Mouse (Mus musculus) hindbrain, embryonic 16.5 days (tissue): ENCODE results near the gene Mtus2. TPM values are rescaled to one million over a fixed set of nuclear protein-coding genes. Genes with fewer than 3 reads are reported as not detected.

ENCODE experiments used
- ATAC-seq: fragments of 200-750 bp; cut with Nextera tagmentation; 2 replicates; pipeline ENCODE4 v1.8.0; 2017; ENCODE audit warnings: moderate TSS enrichment, moderate library complexity
- H3K27ac ChIP-seq: fragments of 300-500 bp; sonication (generic); 2 replicates; pipeline ENCODE4 v1.5.1; 2014; ENCODE audit warnings: low read depth, mild to moderate bottlenecking, control low read depth, low read length, moderate library complexity
- H3K27me3 ChIP-seq: fragments of 300-500 bp; sonication (generic); replicated peaks from 2 replicates; pipeline ENCODE4 v1.6.1; 2014; ENCODE audit warnings: low read length; ENCODE audit not compliant: control insufficient read depth, insufficient read depth
- H3K36me3 ChIP-seq: fragments of 300-500 bp; sonication (generic); 2 replicates; pipeline ENCODE4 v1.6.1; 2014; ENCODE audit warnings: mild to moderate bottlenecking, low read length, moderate library complexity, mixed read lengths; ENCODE audit not compliant: control insufficient read depth, insufficient read depth
- H3K4me1 ChIP-seq: fragments of 300-500 bp; sonication (generic); 2 replicates; pipeline ENCODE4 v1.6.1; 2014; ENCODE audit warnings: low read depth, low read length; ENCODE audit not compliant: control insufficient read depth, insufficient read depth
- H3K4me2 ChIP-seq: fragments of 300-500 bp; sonication (generic); 2 replicates; pipeline ENCODE4 v1.6.1; 2014; ENCODE audit warnings: mild to moderate bottlenecking, low read length, control low read depth, moderate library complexity
- H3K4me3 ChIP-seq: fragments of 300-500 bp; sonication (generic); 2 replicates; pipeline ENCODE4 v1.5.1; 2014; ENCODE audit warnings: mild to moderate bottlenecking, low read length, control low read depth, moderate library complexity
- H3K9ac ChIP-seq: fragments of 300-500 bp; sonication (generic); 2 replicates; pipeline ENCODE4 v1.6.1; 2014; ENCODE audit warnings: low read depth, mild to moderate bottlenecking, control low read depth, low read length, moderate library complexity
- H3K9me3 ChIP-seq: fragments of 300-500 bp; sonication (generic); 2 replicates; pipeline ENCODE4 v1.6.1; 2014; ENCODE audit warnings: mild to moderate bottlenecking, low read length, moderate library complexity; ENCODE audit not compliant: control insufficient read depth
- WGBS: fragments of 180-500 bp; shearing (Covaris S2); extraction: QIAGEN DNeasy Blood & Tissue Kit; methylation state at CpG from one replicate; pipeline ENCODE4 v1.1.7; 2014; 5-methylcytosine and 5-hydroxymethylcytosine counted together
- polyA plus RNA-seq: library from polyadenylated mRNA; unstranded; fragments of >200 nt; fragmentation: Nextera tagmentation; extraction: Ambion mirVana; gene quantifications from 2 replicates; pipeline ENCODE4 v1.2.1, GENCODE M21; 2015

Gene Mtus2
- polyA plus RNA-seq, 1 experiment from 2014 or later, result 34.8 TPM

DNA sequence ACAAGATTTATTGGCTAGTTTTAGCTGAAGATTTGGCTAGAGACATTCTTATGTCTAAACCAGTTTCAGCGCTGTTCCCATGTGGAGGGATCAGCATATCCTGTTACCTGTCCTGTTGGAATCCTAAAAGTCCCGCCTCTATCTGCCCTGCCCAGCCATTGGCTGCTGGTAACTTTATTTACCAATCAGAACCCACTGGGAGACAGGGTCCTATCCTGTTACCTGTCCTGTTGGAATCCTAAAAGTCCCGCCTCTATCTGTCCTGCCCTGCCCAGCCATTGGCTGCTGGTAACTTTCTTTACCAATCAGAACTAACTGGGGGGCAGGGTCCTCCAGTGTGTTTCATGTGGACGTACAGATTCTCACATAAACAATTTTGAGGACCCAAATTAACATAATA, 234.3 kb downstream of the Mtus2 start:
- Histone ChIP-seq H3K27me3 (no peaks in the 10 kb centered on the region), H3K4me2 (no peak overlapping the region), H3K9ac (no peak overlapping the region), H3K4me1 (no peaks in the 10 kb centered on the region), H3K4me3 (no peak overlapping the region), H3K27ac (no peak overlapping the region), H3K9me3 (no peaks in the 10 kb centered on the region), H3K36me3 (no peaks in the 10 kb centered on the region)
- WGBS, result 41% methylated on average over 4 of the region's 4 CpGs
- ATAC-seq, result no peak

GRCm38 (mm10) chr5:148211831-148212230, 254.7 kb downstream of the Mtus2 start:
- H3K4me3 ChIP-seq, result no peak overlapping the region
- no peaks in the 10 kb centered on the region for H3K36me3 ChIP-seq
- WGBS, result 95% methylated on average over 4 of the region's 4 CpGs
- H3K9me3 ChIP-seq, result no peaks in the 10 kb centered on the region
- no peak for ATAC-seq
- H3K27me3 ChIP-seq, result no peaks in the 10 kb centered on the region
- no peak overlapping the region for H3K9ac ChIP-seq
- no peak overlapping the region for H3K27ac ChIP-seq
- no peaks in the 10 kb centered on the region for H3K4me1 ChIP-seq
- no peak overlapping the region for H3K4me2 ChIP-seq

DNA sequence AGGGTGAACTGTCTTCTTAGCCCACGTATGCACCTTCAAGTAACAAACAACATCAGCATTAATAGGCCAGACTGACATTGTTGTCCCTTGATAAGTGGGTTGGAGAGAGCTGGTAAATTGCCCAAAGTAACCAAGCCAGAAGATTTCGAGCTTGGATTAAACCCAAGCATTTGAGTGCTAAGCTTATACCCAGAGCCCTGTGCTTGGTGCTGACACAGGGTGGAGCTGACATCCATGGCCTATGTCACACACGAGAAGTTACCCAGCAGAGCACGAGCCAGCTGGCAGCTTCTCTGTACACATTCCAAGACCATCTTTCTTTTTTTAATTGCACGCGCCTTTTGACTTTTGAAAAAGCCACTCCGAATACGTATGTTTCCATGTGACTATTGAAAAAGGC, 259.7 kb downstream of the Mtus2 start:
- ATAC-seq, result no peak
- no peaks in the 10 kb centered on the region for H3K4me1 ChIP-seq
- no peaks in the 10 kb centered on the region for H3K36me3 ChIP-seq
- H3K9me3 ChIP-seq, result no peaks in the 10 kb centered on the region
- H3K4me3 ChIP-seq, result no peak overlapping the region
- H3K27me3 ChIP-seq, result no peaks in the 10 kb centered on the region
- no peak overlapping the region for H3K27ac ChIP-seq
- 74% methylated on average over 8 of the region's 8 CpGs for WGBS
- no peak overlapping the region for H3K9ac ChIP-seq
- no peak overlapping the region for H3K4me2 ChIP-seq

- Histone ChIP-seq H3K36me3 (no peaks in the 10 kb centered on the region), H3K4me1 (no peaks in the 10 kb centered on the region), H3K9ac (no peak overlapping the region), H3K4me2 (no peak overlapping the region), H3K4me3 (no peak overlapping the region), H3K27me3 (no peaks in the 10 kb centered on the region), H3K9me3 (no peaks in the 10 kb centered on the region), H3K27ac (no peak overlapping the region)
- 90% methylated on average over 5 of the region's 5 CpGs for WGBS
- no peak for ATAC-seq
These were observed 265.8 kb downstream of the Mtus2 start for GRCm38 (mm10) chr5:148222898-148223297.

DNA sequence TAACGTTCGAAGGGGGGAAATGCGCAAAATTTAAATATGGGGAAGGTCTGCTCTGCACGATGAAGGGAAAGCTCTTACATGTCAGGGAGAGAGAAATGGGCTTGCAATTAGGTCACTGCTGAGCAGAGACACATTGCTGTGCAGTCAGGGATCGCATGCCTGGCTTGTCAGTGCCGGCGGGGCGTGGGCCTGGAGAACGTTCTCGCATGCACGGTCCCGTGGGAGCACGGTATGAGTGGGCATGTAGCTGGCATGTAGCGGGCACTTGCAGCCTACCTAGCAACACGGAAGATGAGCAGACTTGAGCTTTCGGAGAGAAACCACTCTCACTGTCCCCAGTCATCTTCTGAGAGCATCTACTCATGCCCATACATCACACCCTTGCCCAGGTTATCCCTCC, 266.9 kb downstream of the Mtus2 start:
- Histone ChIP-seq H3K36me3 (no peaks in the 10 kb centered on the region), H3K27me3 (no peaks in the 10 kb centered on the region), H3K27ac (no peak overlapping the region), H3K4me1 (no peaks in the 10 kb centered on the region), H3K9me3 (no peaks in the 10 kb centered on the region), H3K4me3 (no peak overlapping the region), H3K9ac (no peak overlapping the region), H3K4me2 (no peak overlapping the region)
- no peak for ATAC-seq
- 88% methylated on average over 16 of the region's 16 CpGs for WGBS

DNA sequence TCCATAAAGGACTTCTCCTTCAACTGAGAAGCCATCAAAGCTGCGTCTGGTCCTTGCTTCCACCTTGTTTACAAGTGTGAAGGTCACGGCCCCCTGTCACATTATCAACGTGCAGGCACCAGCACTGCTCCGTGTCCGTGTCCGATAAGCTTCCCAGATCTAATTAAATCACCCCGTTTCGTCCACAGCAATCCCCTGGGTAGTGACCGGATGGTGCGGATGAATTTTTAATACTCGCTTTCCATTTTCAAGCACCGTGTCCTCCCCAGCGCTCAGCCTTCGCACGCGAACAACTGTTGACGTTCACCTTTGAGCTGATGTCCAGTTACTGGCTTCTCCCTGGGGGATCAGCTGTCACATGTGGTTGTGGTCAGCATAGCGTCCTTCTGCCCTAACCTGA, 276.6 kb downstream of the Mtus2 start:
- ATAC-seq, result no peak
- H3K27me3 ChIP-seq, result no peaks in the 10 kb centered on the region
- H3K4me2 ChIP-seq, result no peak overlapping the region
- 79% methylated on average over 18 of the region's 18 CpGs for WGBS
- no peak overlapping the region for H3K4me3 ChIP-seq
- no peaks in the 10 kb centered on the region for H3K36me3 ChIP-seq
- H3K9me3 ChIP-seq, result no peaks in the 10 kb centered on the region
- no peak overlapping the region for H3K9ac ChIP-seq
- H3K4me1 ChIP-seq, result no peaks in the 10 kb centered on the region
- no peak overlapping the region for H3K27ac ChIP-seq

GRCm38 (mm10) chr5:148236616-148237015, 279.5 kb downstream of the Mtus2 start:
- H3K9ac ChIP-seq, result no peak overlapping the region
- 55% methylated on average over 9 of the region's 9 CpGs for WGBS
- H3K4me3 ChIP-seq, result no peak overlapping the region
- H3K4me2 ChIP-seq, result no peak overlapping the region
- H3K4me1 ChIP-seq, result no peaks in the 10 kb centered on the region
- H3K36me3 ChIP-seq, result no peaks in the 10 kb centered on the region
- no peaks in the 10 kb centered on the region for H3K27me3 ChIP-seq
- H3K27ac ChIP-seq, result no peak overlapping the region
- no peak for ATAC-seq
- no peaks in the 10 kb centered on the region for H3K9me3 ChIP-seq

- Histone ChIP-seq H3K4me1 (no peaks in the 10 kb centered on the region), H3K4me2 (no peak overlapping the region), H3K9ac (no peak overlapping the region), H3K4me3 (no peak overlapping the region), H3K36me3 (no peaks in the 10 kb centered on the region), H3K27ac (no peak overlapping the region), H3K9me3 (no peaks in the 10 kb centered on the region), H3K27me3 (no peaks in the 10 kb centered on the region)
- ATAC-seq, result peak; percentile 67
These were observed 281.9 kb downstream of the Mtus2 start for GRCm38 (mm10) chr5:148239067-148239466.

DNA sequence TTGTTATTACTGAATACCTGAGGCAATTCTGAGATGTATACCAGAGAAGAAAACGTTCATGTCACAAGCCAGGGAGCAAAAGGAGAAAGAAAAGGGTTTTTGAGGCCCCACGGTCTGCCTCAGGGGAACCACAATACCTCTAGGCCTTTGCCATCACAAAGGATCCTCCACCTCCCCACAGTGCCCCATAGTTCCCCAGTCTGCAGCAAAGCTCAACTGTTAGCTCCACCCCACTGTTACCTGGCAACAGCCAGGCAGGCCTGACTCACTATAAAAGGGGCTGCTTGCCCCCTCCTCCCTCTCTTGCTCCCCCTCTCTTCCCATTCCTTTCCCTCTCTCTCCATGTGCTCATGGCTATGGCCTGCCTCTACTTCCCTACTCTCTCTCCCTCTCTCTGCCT, 282.6 kb downstream of the Mtus2 start:
- H3K4me3 ChIP-seq, result no peak overlapping the region
- WGBS, result 12% methylated on average over 2 of the region's 2 CpGs
- no peak overlapping the region for H3K9ac ChIP-seq

DNA sequence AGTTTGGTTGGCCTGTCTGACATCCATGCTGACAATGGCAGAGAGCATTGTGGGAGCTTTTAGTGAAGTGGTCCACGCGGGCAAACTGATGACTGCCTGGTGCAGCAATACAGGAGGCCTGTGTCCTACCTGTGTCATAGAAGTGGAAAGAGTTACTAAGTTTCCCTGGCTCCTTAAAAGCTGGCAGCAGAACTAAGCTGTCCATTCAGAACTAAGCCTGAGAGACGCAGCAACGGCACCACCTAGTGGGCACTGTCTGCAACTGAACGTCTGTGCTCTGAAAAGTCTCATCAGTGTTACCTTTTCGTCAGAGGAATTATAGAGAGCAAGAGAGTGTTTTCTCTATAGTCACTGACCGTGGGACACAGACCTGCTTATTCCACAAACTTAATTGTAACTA, 284.8 kb downstream of the Mtus2 start:
- no peaks in the 10 kb centered on the region for H3K36me3 ChIP-seq
- H3K27ac ChIP-seq, result no peak overlapping the region
- H3K9ac ChIP-seq, result no peak overlapping the region
- H3K4me1 ChIP-seq, result no peaks in the 10 kb centered on the region
- no peaks in the 10 kb centered on the region for H3K9me3 ChIP-seq
- WGBS, result 10% methylated on average over 7 of the region's 7 CpGs
- no peak overlapping the region for H3K4me3 ChIP-seq
- ATAC-seq, result peak; percentile 55; the same call in 1 of the 2 replicates
- no peaks in the 10 kb centered on the region for H3K27me3 ChIP-seq
- H3K4me2 ChIP-seq, result no peak overlapping the region

More for the DNA sequence above, 282.6 kb downstream of the Mtus2 start:
- Histone ChIP-seq H3K9me3 (no peaks in the 10 kb centered on the region), H3K27me3 (no peaks in the 10 kb centered on the region), H3K4me2 (no peak overlapping the region), H3K36me3 (no peaks in the 10 kb centered on the region), H3K4me1 (no peaks in the 10 kb centered on the region), H3K27ac (no peak overlapping the region)
- no peak for ATAC-seq
